Mouse (Mus musculus): ENCODE data around the gene Fkbp3. TPM values are rescaled to one million over a fixed set of nuclear protein-coding genes. Genes with fewer than 3 reads are reported as not detected.

The Fkbp3 gene
- 360 and 487 TPM in 2 replicates for polyA plus RNA-seq (2012; rRNA removed)

GRCm38 (mm10) chr12:65073611-65074178, at the start of gene Fkbp3:
Gene Fkbp3, minus strand, starts transcription at chr12:65074007.

GRCm38 (mm10) chr12:65075085-65075732, 1.4 kb upstream of the Fkbp3 start, which contains the start of gene Fancm:
Gene Fancm, plus strand, starts transcription at chr12:65075603.

GRCm38 (mm10) chr12:65036190-65036870, 37.5 kb downstream of the Fkbp3 start, which contains the start of gene Prpf39:
Gene Prpf39, plus strand, starts transcription at chr12:65036333.

Other genes with a start within 250 kb of the Fkbp3 start
- 7.8 and 9.4 TPM in 2 replicates for gene Gm527, start 156.1 kb downstream of the Fkbp3 start, polyA plus RNA-seq (2012; rRNA removed)
- gene Klhl28, start 108.5 kb downstream of the Fkbp3 start, polyA plus RNA-seq (2012; rRNA removed) = 9.8 and 11.3 TPM in 2 replicates
- 13.9 and 14.7 TPM in 2 replicates for gene Togaram1, start 108.2 kb downstream of the Fkbp3 start, polyA plus RNA-seq (2012; rRNA removed)
- 46.9 and 47.5 TPM in 2 replicates for gene Prpf39, start 37.7 kb downstream of the Fkbp3 start, polyA plus RNA-seq (2012; rRNA removed)
- gene Fancm, start 1.6 kb upstream of the Fkbp3 start, polyA plus RNA-seq (2012; rRNA removed) = 9.5 and 9.7 TPM in 2 replicates
- 13.9 and 19.1 TPM in 2 replicates for gene Mis18bp1, start 98.6 kb upstream of the Fkbp3 start, polyA plus RNA-seq (2012; rRNA removed)
- not detected in 2 replicates for gene Wdr20rt, start 151.5 kb upstream of the Fkbp3 start, polyA plus RNA-seq (2012; rRNA removed)

Data from central nervous system, embryonic 14 days (tissue).